Mouse (Mus musculus): Measurements from ENCODE around the gene Ptges. TPM values are rescaled to one million over a fixed set of nuclear protein-coding genes. Genes with fewer than 3 reads are reported as not detected.

Ptges gene
- polyA plus RNA-seq (2012; ENCODE audit: insufficient read depth, insufficient read length, low replicate concordance, missing spikeins), result not detected in 2 replicates

DNA sequence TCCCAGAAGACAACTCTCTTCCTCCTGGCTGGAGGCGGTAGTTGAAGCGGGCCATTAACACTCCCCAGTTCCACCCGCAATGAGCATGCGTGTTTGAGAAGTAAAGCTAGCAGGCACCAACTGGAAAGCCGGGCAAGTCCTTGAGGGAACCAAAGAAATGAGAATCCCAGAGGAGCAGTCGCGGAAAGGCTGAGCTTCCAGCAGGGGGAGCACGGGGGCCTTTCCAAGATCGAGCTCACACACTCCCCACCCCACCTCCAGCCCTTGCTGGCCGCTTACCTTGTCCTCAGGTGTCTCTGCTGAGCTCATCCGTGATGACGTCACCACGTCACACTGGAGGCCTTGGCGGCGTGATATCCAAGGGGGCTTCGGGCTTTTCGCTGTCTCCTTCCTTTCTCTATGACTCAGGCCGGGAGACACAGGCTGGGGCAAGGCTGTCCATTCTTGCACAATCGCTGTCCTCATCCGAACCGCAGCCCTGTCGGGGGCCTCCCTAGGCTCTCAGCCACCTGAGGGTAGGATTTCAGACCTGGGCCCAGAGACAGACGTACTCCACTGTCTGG lies at the start of gene Ptges:
Gene Ptges, minus strand, starts transcription at position 381 of the 563 bp plus-strand sequence.
- peaks cover 22% of the 10 kb centered on the region for H3K4me1 ChIP-seq (ENCODE audit: control insufficient read depth, insufficient read depth, low read length)
- TF ChIP-seq CTCF (IDR thresholded peaks at IDR 0.05; ENCODE audit: insufficient read depth, low read depth, low read length), result peak; percentile 50; the same call in 1 of the 2 replicates
- TF ChIP-seq POLR2A (IDR thresholded peaks at IDR 0.05; ENCODE audit: insufficient read depth, low read depth, low read length), result no peak
- no peak within 1 kb of the TSS for H3K27ac ChIP-seq (ENCODE audit: insufficient read depth, low read depth, low read length)
- WGBS, result 3% methylated on average over 23 of the region's 23 CpGs
- peak within 1 kb of the TSS; percentile 29 for H3K4me3 ChIP-seq (ENCODE audit: insufficient read depth, low read depth, low read length)

DNA sequence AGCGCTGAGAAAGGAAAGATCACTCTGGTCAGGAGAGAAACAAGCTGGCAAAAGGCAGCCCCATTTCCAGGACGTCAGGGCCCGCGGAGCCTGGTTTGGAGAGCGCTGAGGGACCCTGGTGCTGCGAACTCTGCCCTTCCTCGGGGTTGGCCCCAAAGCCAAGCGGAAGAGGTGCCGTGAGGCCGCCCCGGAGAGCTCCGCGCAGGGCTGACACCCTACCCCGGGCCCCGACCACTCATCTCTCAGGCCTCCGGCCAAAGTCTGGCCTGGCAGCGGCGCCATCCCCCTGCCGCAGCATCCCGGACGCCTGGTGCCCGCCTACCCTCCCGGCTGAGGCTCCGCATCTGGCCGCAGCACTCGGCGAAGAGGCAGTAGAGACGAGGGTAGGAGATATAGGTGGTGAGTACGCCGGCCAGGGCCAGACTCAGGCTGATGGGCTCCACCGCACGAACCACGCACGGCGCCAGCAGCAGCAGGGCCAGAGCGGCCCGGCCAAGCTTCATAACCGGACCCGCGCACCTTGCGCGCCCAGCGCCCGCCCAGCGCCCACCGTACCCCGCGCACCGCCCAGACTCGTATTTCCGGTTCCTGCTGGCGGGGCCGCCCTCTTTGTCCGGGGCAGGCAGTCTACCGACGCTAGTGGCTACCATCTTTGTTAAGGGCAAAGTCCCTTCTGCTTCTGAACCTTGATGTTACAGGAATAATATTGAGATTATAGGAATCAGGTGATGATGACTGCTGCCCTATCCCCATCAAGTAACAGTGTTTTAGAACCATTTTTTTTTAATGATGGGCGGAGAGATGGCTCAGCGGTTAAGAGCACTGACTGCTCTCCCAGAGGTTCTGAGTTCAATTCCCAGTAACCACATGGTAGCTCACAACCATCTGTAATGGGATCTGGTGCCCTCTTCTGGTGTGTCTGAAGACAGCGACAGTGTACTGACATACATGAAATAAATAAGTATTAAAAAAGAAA lies 38.0 kb upstream of the Ptges start, which contains the start of gene Tor1a:
Gene Tor1a, minus strand, starts transcription at position 582 of the 976 bp plus-strand sequence.
- WGBS, result 2% methylated on average over 59 of the region's 59 CpGs
- TF ChIP-seq CTCF (IDR thresholded peaks at IDR 0.05; ENCODE audit: insufficient read depth, low read depth, low read length) (no peak), POLR2A (IDR thresholded peaks at IDR 0.05; ENCODE audit: insufficient read depth, low read depth, low read length) (peak; percentile 81)
- Histone ChIP-seq H3K27ac (ENCODE audit: insufficient read depth, low read depth, low read length) (0 out of 2 replicates have a peak within 1 kb of the TSS, but pooled peaks have one; percentile 18), H3K4me1 (ENCODE audit: control insufficient read depth, insufficient read depth, low read length) (peaks cover 25% of the 10 kb centered on the region), H3K4me3 (ENCODE audit: insufficient read depth, low read depth, low read length) (peak within 1 kb of the TSS; percentile 77)

- Histone ChIP-seq H3K4me1 (ENCODE audit: control insufficient read depth, insufficient read depth, low read length) (peaks cover 25% of the 10 kb centered on the region), H3K27ac (ENCODE audit: insufficient read depth, low read depth, low read length) (no peak overlapping the region), H3K4me3 (ENCODE audit: insufficient read depth, low read depth, low read length) (peak overlapping the region; percentile 77)
- WGBS, result 15% methylated on average over 16 of the region's 16 CpGs
- no peak for TF ChIP-seq POLR2A (IDR thresholded peaks at IDR 0.05; ENCODE audit: insufficient read depth, low read depth, low read length)
- no peak for TF ChIP-seq CTCF (IDR thresholded peaks at IDR 0.05; ENCODE audit: insufficient read depth, low read depth, low read length)
These were observed 37.2 kb upstream of the Ptges start for GRCm38 (mm10) chr2:30966826-30967225.

GRCm38 (mm10) chr2:30965627-30966026 lies 36.0 kb upstream of the Ptges start:
- H3K4me1 ChIP-seq (ENCODE audit: control insufficient read depth, insufficient read depth, low read length), result peaks cover 25% of the 10 kb centered on the region
- 85% methylated on average over 8 of the region's 8 CpGs for WGBS
- H3K27ac ChIP-seq (ENCODE audit: insufficient read depth, low read depth, low read length), result no peak overlapping the region
- H3K4me3 ChIP-seq (ENCODE audit: insufficient read depth, low read depth, low read length), result no peak overlapping the region
- TF ChIP-seq POLR2A (IDR thresholded peaks at IDR 0.05; ENCODE audit: insufficient read depth, low read depth, low read length) (no peak), CTCF (IDR thresholded peaks at IDR 0.05; ENCODE audit: insufficient read depth, low read depth, low read length) (no peak)

DNA sequence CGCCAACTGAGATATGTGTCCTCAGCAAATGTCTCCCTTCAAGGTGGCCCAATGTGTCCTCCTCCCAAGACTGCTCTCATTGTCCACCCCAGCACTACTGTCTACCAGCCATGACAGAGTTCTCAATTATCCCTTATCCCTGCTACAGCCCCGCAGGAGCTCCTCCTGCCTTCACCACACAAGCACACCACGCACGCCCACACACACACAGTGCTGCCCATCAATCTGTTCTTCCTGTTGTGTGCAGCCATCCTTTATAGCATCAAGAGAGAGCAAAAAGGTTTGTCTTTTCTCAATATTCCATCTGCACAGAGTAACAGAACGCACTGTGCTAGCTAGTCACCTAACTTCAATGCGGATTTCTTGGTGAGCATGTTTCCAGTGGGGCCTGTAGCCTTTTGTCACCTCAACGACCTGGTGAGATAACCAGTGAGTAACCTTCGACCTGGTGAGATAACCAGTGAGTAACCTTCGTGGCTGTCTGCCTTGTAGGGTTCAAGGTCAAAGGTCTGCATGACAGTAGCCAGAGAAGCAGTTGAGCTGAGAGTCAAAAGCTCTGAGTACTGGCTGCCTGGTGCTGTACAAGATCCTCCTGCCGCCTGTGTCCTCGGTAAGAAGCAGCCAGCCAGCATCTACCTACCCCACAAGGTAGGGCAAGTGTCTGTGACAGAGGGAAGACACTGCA lies 33.0 kb upstream of the Ptges start:
- Histone ChIP-seq H3K27ac (ENCODE audit: insufficient read depth, low read depth, low read length) (no peak overlapping the region), H3K4me3 (ENCODE audit: insufficient read depth, low read depth, low read length) (no peak overlapping the region), H3K4me1 (ENCODE audit: control insufficient read depth, insufficient read depth, low read length) (peaks cover 27% of the 10 kb centered on the region)
- TF ChIP-seq CTCF (IDR thresholded peaks at IDR 0.05; ENCODE audit: insufficient read depth, low read depth, low read length) (no peak), POLR2A (IDR thresholded peaks at IDR 0.05; ENCODE audit: insufficient read depth, low read depth, low read length) (no peak)
- WGBS, result 86% methylated on average over 11 of the region's 11 CpGs

DNA sequence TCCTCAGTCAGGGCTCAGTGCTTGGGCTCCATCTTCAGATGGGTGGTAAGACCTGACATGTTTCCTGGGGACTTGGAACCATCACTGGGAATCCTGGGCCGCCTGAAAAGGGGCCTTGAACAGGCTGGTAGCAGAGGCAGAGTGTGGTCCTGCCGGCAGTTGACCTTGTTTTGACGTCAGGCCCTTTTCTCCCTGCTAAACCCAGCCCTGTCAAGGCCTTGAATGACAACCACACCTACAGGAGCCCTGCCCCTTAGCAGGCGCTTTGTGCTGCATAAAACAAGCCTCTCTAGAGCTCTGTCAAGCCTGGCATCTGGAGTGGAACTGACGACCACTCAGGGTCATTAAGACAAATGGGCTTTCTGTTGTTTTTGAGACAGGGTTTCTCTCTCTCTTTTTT lies 30.2 kb upstream of the Ptges start:
- H3K27ac ChIP-seq (ENCODE audit: insufficient read depth, low read depth, low read length), result no peak overlapping the region
- TF ChIP-seq POLR2A (IDR thresholded peaks at IDR 0.05; ENCODE audit: insufficient read depth, low read depth, low read length) (no peak), CTCF (IDR thresholded peaks at IDR 0.05; ENCODE audit: insufficient read depth, low read depth, low read length) (no peak)
- WGBS, result 42% methylated on average over 5 of the region's 5 CpGs
- H3K4me1 ChIP-seq (ENCODE audit: control insufficient read depth, insufficient read depth, low read length), result peaks cover 27% of the 10 kb centered on the region
- no peak overlapping the region for H3K4me3 ChIP-seq (ENCODE audit: insufficient read depth, low read depth, low read length)

GRCm38 (mm10) chr2:30958726-30959125 lies 29.1 kb upstream of the Ptges start:
- Histone ChIP-seq H3K4me1 (ENCODE audit: control insufficient read depth, insufficient read depth, low read length) (peaks cover 25% of the 10 kb centered on the region), H3K27ac (ENCODE audit: insufficient read depth, low read depth, low read length) (no peak overlapping the region), H3K4me3 (ENCODE audit: insufficient read depth, low read depth, low read length) (no peak overlapping the region)
- no peak for TF ChIP-seq POLR2A (IDR thresholded peaks at IDR 0.05; ENCODE audit: insufficient read depth, low read depth, low read length)
- no peak for TF ChIP-seq CTCF (IDR thresholded peaks at IDR 0.05; ENCODE audit: insufficient read depth, low read depth, low read length)
- 89% methylated on average over 14 of the region's 14 CpGs for WGBS

DNA sequence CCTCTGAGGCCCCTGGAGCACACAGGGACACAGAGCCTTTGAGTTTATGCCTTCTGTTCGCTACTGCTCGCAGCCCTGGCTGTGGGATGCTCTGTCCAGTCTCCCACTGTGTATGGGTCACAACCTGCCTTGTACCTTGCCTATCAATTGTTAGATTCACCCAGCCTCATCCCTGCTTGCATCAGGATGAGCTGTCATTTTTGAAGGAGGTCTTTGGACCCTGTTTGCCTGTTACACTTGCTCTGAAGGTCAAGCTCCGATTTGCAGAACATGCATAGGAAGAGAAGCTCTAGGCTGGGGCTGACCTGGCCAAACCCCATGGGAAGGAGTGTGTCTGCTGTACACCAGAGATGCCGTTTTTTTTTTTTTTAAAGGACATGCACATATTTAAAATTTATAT lies 27.8 kb upstream of the Ptges start:
- TF ChIP-seq POLR2A (IDR thresholded peaks at IDR 0.05; ENCODE audit: insufficient read depth, low read depth, low read length) (no peak), CTCF (IDR thresholded peaks at IDR 0.05; ENCODE audit: insufficient read depth, low read depth, low read length) (no peak)
- Histone ChIP-seq H3K27ac (ENCODE audit: insufficient read depth, low read depth, low read length) (no peak overlapping the region), H3K4me3 (ENCODE audit: insufficient read depth, low read depth, low read length) (no peak overlapping the region), H3K4me1 (ENCODE audit: control insufficient read depth, insufficient read depth, low read length) (peaks cover 28% of the 10 kb centered on the region)
- WGBS, result 84% methylated on average over 4 of the region's 4 CpGs

Data from olfactory bulb, adult 2 months (tissue).